Mouse (Mus musculus) liver, postnatal 0 days (tissue): ENCODE results near the gene Lrriq4. TPM values are rescaled to one million over a fixed set of nuclear protein-coding genes. Genes with fewer than 3 reads are reported as not detected.

Experiments used
- ATAC-seq: fragments of 200-750 bp; cut with Nextera tagmentation; 2 replicates; pipeline ENCODE4 v1.8.0; 2017; ENCODE audit warnings: mild to moderate bottlenecking, moderate library complexity
- DNase-seq: peaks from one replicate; pipeline ENCODE4 v3.0.0-alpha.2; 2016
- H3K27ac ChIP-seq: fragments of 300-500 bp; sonication (generic); 2 replicates; pipeline ENCODE4 v1.5.1; 2014; ENCODE audit warnings: antibody characterized with exemption, moderate library complexity, mild to moderate bottlenecking, low read depth
- H3K27me3 ChIP-seq: fragments of 300-500 bp; sonication (generic); 2 replicates; pipeline ENCODE4 v1.6.1; 2014; ENCODE audit warnings: low read length, control low read depth, mixed read lengths; ENCODE audit not compliant: insufficient read depth
- H3K36me3 ChIP-seq: fragments of 300-500 bp; sonication (generic); replicated peaks from 2 replicates; pipeline ENCODE4 v1.6.1; 2014; ENCODE audit warnings: mild to moderate bottlenecking, control low read depth, low read length, moderate library complexity, mixed read lengths; ENCODE audit not compliant: insufficient read depth
- H3K4me1 ChIP-seq: fragments of 300-500 bp; sonication (generic); 2 replicates; pipeline ENCODE4 v1.6.1; 2014; ENCODE audit warnings: antibody characterized with exemption, mild to moderate bottlenecking, control low read depth; ENCODE audit not compliant: insufficient read depth
- H3K4me2 ChIP-seq: fragments of 300-500 bp; sonication (generic); 2 replicates; pipeline ENCODE4 v1.6.1; 2014; ENCODE audit warnings: low read depth, mild to moderate bottlenecking, low read length, moderate library complexity, mixed read lengths
- H3K4me3 ChIP-seq: fragments of 300-500 bp; sonication (generic); 2 replicates; pipeline ENCODE4 v1.5.1; 2014; ENCODE audit warnings: low read depth, low read length
- H3K9ac ChIP-seq: fragments of 300-500 bp; sonication (generic); replicated peaks from 2 replicates; pipeline ENCODE4 v1.6.1; 2014; ENCODE audit warnings: mild to moderate bottlenecking, moderate library complexity
- H3K9me3 ChIP-seq: fragments of 300-500 bp; sonication (generic); 2 replicates; pipeline ENCODE4 v1.6.1; 2016; ENCODE audit warnings: mild to moderate bottlenecking, control low read depth, low read length, mixed read lengths
- CTCF ChIP-seq: sonication (generic); IDR thresholded peaks from 2 replicates; pipeline ENCODE4 v1.5.1; 2016; ENCODE audit warnings: antibody characterized with exemption, low read depth
- EP300 ChIP-seq: IDR thresholded peaks from 2 replicates; pipeline ENCODE4 v1.6.1; 2016; ENCODE audit warnings: antibody characterized with exemption, low read depth, mild to moderate bottlenecking
- WGBS: fragments of 180-500 bp; shearing (Covaris S2); extraction: QIAGEN DNeasy Blood & Tissue Kit; methylation state at CpG from one replicate; pipeline ENCODE4 v1.1.7; 2014; ENCODE audit not compliant: insufficient replicate concordance; 5-methylcytosine and 5-hydroxymethylcytosine counted together
- polyA plus RNA-seq: library from polyadenylated mRNA; unstranded; fragments of >200 nt; fragmentation: Nextera tagmentation; extraction: Ambion mirVana; gene quantifications from 2 replicates; pipeline ENCODE4 v1.2.1, GENCODE M21; 2015

Gene Lrriq4
- polyA plus RNA-seq, 1 experiment from 2014 or later = not detected

DNA sequence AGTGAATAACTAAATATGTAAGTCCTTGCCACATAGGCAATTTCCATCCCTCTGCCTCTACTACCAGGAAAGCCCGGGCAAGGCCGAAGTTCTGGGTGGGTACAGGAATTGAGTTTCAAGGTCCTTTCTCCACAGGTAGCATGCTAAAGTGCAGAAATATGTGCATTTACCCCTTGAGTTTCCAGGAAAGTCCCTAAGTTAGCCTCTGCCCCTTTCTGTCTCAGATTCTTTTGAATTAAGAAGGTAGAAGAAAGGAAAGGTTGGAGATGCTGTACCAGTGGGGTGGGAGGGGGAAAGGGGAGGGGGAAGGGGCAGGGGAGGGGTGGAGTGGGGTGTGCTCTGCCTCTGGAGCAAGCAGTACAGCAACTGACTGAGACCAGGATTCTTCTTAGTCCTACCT, 4.2 kb downstream of the Lrriq4 start:
- H3K4me1 ChIP-seq = peaks cover 7% of the 10 kb centered on the region; the same call in 1 of the 2 replicates
- H3K9ac ChIP-seq = no peak overlapping the region
- DNase-seq = no peak
- WGBS = 74% methylated on average over 2 of the region's 2 CpGs
- no peak for ATAC-seq
- peaks cover 27% of the 10 kb centered on the region; the same call in 1 of the 2 replicates for H3K27me3 ChIP-seq
- TF ChIP-seq CTCF (no peak), EP300 (no peak)
- no peak overlapping the region for H3K4me2 ChIP-seq
- no peaks in the 10 kb centered on the region for H3K9me3 ChIP-seq
- no peak overlapping the region for H3K27ac ChIP-seq
- no peaks in the 10 kb centered on the region for H3K36me3 ChIP-seq
- H3K4me3 ChIP-seq = no peak overlapping the region

- 2% methylated on average over 41 of the region's 41 CpGs for WGBS
- H3K27me3 ChIP-seq = peaks cover 27% of the 10 kb centered on the region; the same call in 1 of the 2 replicates
Observed at GRCm38 (mm10) chr3:30650062-30650841, 5.9 kb downstream of the Lrriq4 start.

GRCm38 (mm10) chr3:30655937-30656336, 11.6 kb downstream of the Lrriq4 start:
- Histone ChIP-seq H3K9ac (no peak overlapping the region), H3K9me3 (no peaks in the 10 kb centered on the region), H3K4me1 (no peaks in the 10 kb centered on the region), H3K4me2 (no peak overlapping the region), H3K36me3 (no peaks in the 10 kb centered on the region), H3K27ac (no peak overlapping the region), H3K27me3 (peaks cover 5% of the 10 kb centered on the region; the same call in 1 of the 2 replicates), H3K4me3 (no peak overlapping the region)
- WGBS = 39% methylated on average over 5 of the region's 5 CpGs
- ATAC-seq (no peak), DNase-seq (no peak)
- TF ChIP-seq CTCF = no peak
- no peak for TF ChIP-seq EP300

More at GRCm38 (mm10) chr3:30650062-30650841, 5.9 kb downstream of the Lrriq4 start:
- TF ChIP-seq EP300 = no peak
- peak; percentile 38 for TF ChIP-seq CTCF
- Histone ChIP-seq H3K4me3 (peak overlapping the region; percentile 31), H3K4me1 (peaks cover 7% of the 10 kb centered on the region; the same call in 1 of the 2 replicates), H3K9me3 (no peaks in the 10 kb centered on the region), H3K9ac (no peak overlapping the region), H3K27ac (no peak overlapping the region), H3K36me3 (no peaks in the 10 kb centered on the region), H3K4me2 (peak overlapping the region; percentile 61)
- peak; percentile 23 for DNase-seq
- ATAC-seq = no peak; the same call in 1 of the 2 replicates

- no peak for DNase-seq
- no peak for ATAC-seq
- WGBS = 74% methylated on average over 9 of the region's 9 CpGs
- no peak overlapping the region for H3K27ac ChIP-seq
- H3K36me3 ChIP-seq = no peaks in the 10 kb centered on the region
- no peak overlapping the region for H3K4me3 ChIP-seq
- no peak overlapping the region for H3K9ac ChIP-seq
- H3K4me2 ChIP-seq = no peak overlapping the region
- H3K27me3 ChIP-seq = no peaks in the 10 kb centered on the region
- TF ChIP-seq EP300 (no peak), CTCF (no peak)
- H3K4me1 ChIP-seq = no peaks in the 10 kb centered on the region
- no peaks in the 10 kb centered on the region for H3K9me3 ChIP-seq
Observed at GRCm38 (mm10) chr3:30658486-30658885, 14.2 kb downstream of the Lrriq4 start.

DNA sequence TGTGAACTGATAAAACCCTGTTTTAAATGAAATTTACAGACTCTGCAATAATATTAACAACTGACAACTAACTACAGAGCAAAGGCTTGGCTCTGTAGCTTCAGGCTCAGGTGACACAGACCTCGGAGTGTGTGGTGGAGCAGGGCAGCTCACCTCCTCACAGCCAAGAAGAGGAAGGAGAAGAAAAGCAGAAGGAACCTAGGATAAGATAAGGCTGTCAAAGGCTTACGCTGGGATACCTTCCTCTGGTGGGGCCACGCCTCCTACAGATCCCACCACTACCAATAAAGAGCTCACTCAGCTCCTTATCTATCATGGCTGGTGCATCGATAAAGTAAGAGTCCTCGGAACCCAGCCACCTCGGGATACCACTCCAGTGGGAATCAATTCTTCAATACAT, 38.9 kb downstream of the Lrriq4 start:
- TF ChIP-seq CTCF = no peak
- no peak for TF ChIP-seq EP300
- 44% methylated on average over 6 of the region's 6 CpGs for WGBS
- ATAC-seq (no peak), DNase-seq (no peak)
- Histone ChIP-seq H3K9me3 (no peaks in the 10 kb centered on the region), H3K27me3 (no peaks in the 10 kb centered on the region), H3K9ac (no peak overlapping the region), H3K36me3 (no peaks in the 10 kb centered on the region), H3K4me1 (no peaks in the 10 kb centered on the region), H3K4me2 (no peak overlapping the region), H3K4me3 (no peak overlapping the region), H3K27ac (no peak overlapping the region)

DNA sequence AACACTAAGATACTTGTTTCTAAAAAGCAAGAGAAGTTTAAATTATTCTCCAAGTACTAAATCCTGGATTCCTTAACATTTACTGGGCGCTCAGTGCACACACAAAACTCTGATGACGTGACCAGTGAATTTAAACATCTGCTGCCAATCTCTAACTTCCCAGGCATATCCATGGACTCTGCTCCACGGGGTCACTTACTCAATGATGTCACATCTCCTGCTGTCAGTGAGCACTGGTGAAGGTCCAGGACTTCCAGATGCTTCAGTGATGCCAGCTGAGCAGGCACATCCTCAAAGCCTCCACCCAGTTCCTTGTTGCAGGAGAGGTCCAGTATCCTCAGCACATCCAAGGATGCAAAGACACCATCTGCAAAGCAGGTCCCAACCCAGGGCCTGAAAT, 42.9 kb downstream of the Lrriq4 start:
- Histone ChIP-seq H3K27me3 (no peaks in the 10 kb centered on the region), H3K4me2 (no peak overlapping the region), H3K4me3 (no peak overlapping the region), H3K27ac (no peak overlapping the region), H3K9me3 (no peaks in the 10 kb centered on the region), H3K4me1 (no peaks in the 10 kb centered on the region), H3K36me3 (no peaks in the 10 kb centered on the region), H3K9ac (no peak overlapping the region)
- DNase-seq (no peak), ATAC-seq (no peak)
- TF ChIP-seq CTCF (no peak), EP300 (no peak)
- WGBS = 74% methylated on average over 3 of the region's 3 CpGs

DNA sequence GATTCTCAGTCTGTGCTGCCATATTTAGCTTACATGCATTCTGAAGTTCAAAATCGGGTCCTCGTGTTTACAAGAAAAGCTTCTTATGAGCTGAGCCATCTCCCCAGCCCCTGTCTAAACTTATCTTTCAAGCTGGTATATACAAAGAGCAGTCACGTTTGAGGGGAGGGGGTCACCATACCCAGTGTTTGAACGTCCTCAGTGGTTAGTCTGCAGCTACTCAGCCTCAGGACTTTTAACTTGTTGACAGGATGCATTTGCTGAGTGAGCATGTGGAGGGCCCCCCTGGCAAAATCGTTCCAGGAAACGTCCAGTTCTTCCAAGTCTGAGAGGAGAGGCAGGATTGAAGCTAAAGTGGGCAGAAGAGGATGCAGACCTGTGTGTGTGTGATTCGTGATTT, 46.7 kb downstream of the Lrriq4 start:
- no peak overlapping the region for H3K27ac ChIP-seq
- no peaks in the 10 kb centered on the region for H3K9me3 ChIP-seq
- no peaks in the 10 kb centered on the region for H3K27me3 ChIP-seq
- H3K4me1 ChIP-seq = no peaks in the 10 kb centered on the region
- TF ChIP-seq CTCF = no peak
- TF ChIP-seq EP300 = no peak
- DNase-seq = no peak
- no peaks in the 10 kb centered on the region for H3K36me3 ChIP-seq
- no peak overlapping the region for H3K9ac ChIP-seq
- no peak overlapping the region for H3K4me3 ChIP-seq
- no peak overlapping the region for H3K4me2 ChIP-seq
- ATAC-seq = no peak
- 50% methylated on average over 7 of the region's 7 CpGs for WGBS
